Mouse (Mus musculus): ENCODE data around the gene Zfp28.
"Not testable (repeated sequence)": the region's sequence is repeated elsewhere in the genome, so short reads cannot be mapped to it uniquely, and the experiment has no call there.

Zfp28 gene

DNA sequence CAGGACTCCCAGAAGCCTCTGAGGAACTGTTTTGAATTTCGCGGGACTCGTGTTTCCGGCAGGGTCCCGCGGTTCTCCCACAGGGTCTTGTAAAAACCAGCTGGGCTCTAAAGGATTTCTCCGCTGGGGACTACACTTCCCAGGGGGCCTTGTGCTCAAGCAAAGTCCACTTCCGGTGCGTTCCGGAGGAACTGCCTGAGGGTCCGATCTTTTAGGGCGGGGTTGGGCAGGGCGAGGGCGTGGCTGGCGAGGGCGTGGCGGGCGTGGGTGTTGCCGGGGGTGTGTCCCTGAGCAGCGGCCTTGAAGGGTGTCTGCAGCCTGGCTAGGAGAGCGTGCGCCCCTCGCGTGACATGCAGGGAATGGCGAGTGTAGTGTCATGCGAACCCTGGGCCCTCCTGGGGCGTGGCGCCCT is at the start of gene Zfp28:
Gene Zfp28, plus strand, starts transcription at position 252 of the 412 bp plus-strand sequence.
- DNase-seq = peak; percentile 95

DNA sequence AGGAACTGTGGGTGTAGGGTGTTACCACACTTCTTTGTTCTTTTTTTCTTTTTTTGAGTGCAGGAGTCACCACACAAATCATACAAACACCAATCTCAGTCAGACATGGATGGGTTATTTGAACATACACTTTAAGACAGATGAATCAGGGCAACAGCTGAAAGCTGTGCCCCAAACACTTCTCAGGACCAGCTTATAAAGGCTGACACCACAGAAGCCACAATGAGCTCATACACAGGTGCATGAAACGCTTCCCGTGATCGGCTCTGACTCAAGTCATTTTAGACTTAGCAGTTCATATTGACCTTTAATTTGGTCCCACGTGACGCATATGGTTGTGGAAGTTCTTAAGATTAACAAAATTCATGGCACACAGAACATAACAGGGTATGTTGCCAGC is 43.2 kb upstream of the Zfp28 start:
- DNase-seq = no peak

DNA sequence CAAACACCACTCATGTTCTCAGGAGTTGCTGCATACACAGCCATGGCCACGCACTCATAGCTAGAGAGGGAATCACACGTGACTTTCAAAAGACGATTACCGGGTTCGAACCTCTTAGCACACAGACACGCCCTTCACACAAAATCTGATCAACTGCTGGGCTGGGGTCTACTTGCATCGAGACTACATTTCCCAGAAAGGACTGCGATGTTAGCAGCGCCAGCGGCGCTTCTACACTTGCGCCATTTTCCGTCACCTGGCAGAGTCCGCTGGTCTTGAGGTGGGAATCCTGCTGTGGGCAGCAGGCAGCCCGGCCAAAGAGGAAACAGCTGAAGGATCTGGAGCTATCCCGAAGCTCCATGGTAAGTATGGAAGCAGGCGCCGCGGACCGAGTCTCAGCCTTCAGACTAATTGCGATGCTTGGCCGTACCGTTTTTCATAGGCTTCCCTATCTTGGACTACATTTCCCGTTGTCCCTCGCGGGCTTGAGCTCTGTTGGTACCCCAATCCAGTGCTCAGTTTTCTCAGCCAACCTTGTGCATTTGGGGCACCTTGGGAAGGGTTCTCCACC is 39.5 kb upstream of the Zfp28 start, which contains the start of gene Gm3854:
Gene Gm3854, plus strand, starts transcription at position 259 of the 571 bp plus-strand sequence.
- peak; percentile 43 for DNase-seq

DNA sequence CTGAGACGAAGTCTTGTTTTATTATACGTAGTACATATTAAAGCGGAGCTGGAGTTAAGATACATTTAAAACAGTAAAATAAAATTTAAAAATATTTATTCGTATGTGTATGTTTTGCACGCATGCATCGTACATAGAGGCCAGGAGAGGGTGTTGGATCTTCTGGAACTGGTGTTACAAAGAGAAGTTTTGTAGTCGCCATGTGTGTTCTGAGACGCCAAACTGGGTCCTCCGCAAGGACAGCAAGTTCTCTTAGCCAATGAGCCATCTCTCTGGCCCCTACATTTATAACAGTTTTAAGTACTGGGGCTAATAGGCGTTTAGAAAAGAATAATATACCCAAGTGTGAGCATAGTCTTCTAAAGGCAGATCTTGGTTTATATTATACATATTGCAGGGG is 39.0 kb upstream of the Zfp28 start:
- no peak for DNase-seq

DNA sequence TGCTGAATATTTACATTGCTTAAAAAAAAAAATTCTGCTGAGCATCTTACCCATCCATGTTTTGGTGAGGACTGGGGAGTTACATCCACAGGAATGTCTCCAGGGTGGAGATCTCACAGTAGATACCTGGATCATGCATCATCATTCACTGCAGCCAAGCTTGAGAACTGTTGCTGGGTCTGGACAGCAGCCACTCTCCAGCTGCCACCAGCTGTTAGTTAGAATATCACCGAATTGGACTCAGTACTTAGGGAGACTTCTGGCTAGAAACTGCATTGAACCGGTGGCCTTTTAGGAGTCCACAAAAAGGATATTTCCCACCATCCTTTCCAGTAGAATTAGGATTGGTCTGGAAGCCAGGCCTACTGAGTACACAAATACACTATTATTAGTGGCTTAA is 25.0 kb upstream of the Zfp28 start:
- DNase-seq = no peak

DNA sequence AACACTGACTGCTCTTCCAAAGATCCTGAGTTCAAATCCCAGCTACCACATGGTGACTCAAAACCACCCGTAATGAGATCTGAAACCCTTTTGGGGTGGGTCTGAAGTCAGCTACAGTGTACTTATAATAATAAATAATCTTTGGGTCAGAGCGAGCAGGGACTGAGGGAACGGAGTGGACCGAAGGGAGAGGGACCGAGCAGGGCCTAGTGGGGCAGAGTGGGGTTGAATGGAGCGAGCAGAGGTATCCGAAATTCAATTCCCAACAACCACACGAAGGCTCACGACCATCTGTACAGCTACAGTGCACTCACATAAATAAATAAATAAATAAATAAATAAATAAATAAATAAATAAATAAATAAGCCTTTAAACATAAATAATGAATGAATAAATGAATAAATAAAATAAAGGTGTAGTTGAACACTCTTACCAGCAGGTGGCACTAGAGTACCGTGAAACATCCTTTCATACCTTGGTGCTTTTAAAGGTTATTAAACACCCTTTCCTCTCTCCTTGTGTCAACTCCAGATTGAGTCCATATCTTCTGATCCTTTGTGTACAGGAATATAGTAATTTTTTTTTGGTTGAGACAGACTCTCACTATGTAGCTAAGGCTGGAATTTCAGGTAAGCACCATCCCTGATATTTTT is 24.0 kb upstream of the Zfp28 start:
- peak; percentile 63 for DNase-seq

DNA sequence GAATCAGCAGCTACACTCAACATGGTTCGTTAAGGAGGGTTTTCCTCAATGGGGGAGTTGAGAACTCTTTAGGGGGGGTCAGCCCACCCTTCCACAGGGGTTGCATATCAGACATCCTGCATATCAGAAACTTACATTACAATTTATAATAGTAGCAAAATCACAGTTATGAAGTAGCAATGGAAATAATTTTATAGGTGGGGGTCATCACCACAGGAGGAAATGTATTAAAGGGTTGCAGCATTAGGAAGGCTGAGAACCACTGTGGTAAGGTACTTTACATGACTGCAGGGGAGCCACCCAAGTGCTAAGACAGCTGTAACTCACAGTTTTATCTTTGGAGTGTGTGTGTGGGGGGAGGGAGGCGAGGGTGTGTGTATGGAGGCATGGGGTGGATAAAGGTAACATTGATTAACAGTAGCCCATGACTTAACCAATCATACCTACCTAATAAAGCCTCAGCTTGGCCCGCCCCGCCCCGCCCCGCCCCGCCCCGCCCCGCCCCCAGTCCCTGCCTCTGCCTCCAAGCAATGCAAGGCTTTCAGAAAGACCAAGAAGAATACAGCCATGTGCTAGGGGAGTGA is 22.5 kb upstream of the Zfp28 start:
- no peak for DNase-seq

DNA sequence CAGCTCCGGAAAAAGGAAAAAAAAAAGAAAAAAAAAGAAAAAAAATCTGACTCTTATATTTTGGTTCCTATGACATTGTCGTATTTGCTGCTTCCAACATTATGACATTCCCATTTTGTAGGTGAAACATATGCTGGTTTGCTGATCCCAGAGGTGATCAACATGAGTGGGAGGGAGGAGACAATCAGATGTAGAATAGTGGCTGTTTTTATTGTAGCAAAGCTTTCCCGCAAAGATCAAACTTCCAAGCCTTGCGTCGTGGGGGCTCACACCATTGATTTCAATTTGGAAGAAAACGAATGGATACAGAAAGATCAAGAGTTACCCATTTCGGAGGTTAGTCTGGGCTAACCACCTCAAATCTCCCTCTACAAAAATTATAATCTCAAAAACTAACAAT is 21.3 kb upstream of the Zfp28 start:
- no peak for DNase-seq

DNA sequence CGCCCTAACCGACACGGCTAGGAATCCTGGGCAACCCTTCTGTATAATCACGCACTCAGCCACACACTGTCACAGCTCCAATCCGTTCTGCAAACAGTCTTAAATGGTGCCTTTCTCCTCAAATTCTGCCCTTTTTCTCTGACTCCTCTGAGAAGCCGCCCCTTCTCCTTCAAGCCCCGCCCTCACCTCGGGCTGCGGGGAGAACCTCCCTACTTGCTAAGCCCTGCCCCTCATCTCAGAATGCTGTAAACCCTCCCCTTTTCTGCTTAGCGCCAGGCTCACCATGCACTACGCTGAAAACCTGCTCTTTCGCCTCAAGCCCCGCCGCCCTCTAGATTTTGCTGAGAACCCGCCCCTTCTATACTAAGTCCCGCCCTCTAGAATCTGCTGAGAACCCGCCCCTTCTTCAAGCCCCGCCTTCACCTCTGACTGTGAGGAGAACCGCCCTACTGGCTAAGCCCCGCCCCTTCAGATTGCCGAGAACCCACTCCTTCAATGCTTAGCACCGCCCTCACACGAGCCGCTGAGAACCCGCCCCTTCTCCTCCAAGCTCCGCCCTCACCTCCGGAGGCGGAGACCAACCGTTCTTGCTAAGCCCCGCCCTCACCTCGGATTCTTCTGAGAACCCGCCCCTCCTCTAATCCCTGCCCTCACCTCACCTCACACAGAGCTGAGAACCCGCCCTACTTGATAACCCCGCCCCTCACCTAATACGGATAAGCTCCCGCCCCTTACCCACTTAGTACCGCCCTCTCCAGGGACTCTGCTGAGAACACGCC is 20.6 kb upstream of the Zfp28 start:
- DNase-seq = peak; percentile 100

DNA sequence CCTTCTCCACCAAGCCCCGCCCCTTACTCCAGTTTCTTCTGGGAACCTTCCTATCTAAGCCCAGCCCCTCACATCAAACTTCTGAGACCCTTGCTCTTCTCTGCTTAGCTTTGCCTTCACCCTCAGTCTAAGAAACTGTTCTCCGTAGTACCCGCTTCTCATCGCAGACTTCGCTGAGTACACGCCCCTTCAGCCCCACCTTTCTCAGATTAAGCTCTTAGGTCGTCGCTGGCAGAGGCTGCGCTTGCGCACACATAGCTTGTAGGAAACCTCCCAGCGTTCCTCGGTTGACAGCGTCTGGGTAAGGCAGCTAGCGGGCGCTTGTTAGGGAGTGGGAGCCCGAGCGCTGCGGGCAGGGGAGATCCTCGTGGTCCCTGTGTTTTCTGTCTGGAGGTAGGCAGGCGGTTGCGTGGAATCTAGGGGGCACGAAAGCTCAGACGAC is 20.0 kb upstream of the Zfp28 start, which contains the start of gene Zfp78:
Gene Zfp78, plus strand, starts transcription at position 234 of the 442 bp plus-strand sequence.
- DNase-seq = peak; percentile 90

DNA sequence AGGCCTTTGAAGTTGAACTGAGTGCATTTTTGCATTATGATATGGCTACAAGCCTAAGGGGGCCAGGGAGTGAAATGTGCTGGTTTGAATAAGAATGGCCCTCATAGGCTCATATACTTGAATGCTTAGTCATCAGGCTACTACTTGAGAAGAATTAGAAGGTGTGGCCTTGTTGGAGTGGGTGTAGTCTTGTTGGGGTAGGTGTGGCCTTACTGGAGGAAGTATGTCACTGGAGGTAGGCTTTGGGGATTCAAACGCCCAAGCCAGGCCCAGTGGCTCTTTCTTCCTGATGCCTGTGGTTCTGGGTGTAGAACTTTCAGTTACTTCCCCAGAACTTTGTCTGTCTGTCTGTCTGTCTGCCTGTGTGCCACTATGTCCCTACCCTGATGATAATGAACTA is 18.3 kb upstream of the Zfp28 start:
- DNase-seq = no peak

DNA sequence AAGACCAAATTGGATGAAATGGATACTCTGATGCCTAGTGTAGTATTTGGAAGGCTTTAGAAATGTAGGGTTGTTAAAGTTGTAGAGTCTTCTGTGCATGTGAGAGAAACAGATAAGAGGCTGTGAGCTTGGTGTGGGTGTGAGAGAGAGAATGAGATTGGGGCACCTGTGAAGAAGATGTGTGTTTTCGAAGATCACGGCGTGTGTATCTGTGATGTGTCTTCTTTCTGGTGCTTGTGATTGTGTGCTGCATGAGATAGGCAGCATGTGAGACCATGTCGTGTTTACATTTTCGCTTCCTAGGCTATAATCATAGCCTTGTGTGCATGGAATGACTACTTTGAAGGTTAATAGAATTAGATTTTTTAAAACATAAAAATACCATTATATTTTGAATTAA is 15.9 kb upstream of the Zfp28 start:
- DNase-seq = no peak

DNA sequence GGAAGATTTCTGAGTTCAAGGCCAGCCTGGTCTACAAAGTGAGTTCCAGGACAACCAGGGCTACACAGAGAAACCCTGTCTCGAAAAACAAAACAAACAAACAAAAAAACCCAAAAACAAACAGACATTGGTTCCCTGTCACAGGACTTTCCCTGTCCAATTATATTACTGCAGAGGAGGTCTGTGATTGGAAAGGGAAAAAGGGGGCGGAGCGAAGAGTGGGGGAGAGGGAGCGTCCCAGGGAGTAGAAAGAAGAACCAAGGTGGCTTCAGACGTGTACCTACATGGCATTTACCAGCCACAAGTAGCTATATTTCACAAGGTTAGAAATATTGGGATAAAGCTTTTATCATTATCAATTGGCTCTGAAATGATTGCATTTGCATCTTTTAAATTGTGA is 14.9 kb upstream of the Zfp28 start:
- not testable (repeated sequence) for DNase-seq

DNA sequence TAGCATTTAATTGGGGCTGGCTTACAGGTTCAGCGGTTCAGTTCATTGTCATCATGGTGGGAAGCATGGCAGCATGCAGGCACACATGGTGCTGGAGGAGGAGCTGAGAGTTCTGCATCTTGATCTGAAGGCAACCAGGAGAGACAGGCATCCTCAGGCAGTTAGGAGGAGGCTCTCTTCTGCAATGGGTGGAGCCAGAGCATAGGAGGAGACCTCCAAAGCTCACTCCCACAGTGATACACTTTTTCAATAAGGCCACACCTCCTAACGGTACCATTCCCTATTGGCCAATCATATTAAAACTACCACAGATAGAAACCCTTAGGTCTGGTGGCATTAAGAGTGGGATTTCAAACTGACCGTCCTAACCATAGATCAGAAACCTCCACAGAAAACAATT is 13.6 kb upstream of the Zfp28 start:
- no peak for DNase-seq

DNA sequence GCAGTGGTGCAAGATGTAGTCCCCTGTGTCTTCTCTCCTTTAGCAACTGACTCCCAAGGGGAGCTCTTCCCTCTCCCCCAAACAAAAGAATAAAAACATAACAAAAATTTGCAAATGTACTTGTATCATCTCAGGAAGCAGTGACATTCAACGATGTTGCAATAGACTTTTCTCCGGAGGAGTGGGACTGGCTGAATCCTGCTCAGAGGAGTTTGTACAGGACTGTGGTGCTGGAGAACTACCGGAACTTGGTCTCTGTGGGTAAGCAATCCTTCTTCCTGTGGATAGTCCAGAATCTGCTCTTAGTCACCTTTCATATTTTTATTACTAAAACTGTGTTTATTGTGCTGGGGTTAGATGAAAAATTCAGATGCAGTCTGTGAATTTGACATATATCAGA is 10.1 kb upstream of the Zfp28 start:
- DNase-seq = no peak

DNA sequence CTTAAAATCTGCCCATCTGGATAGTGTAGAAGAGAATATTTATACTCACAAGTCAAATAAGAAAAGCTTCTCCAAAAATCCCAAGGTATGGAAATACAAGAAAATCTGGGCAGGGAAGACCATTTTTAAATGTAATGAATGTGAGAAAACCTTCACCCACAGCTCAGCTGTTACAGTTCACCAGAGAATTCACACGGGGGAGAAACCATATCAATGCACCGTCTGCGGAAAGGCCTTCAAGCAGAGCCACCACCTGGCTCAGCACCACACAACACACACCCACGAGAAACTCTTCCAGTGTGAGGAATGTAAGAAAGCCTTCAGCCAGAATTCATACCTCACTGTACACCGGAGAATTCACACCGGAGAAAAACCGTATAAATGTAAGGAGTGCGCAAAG is 4.7 kb upstream of the Zfp28 start:
- no peak for DNase-seq

DNA sequence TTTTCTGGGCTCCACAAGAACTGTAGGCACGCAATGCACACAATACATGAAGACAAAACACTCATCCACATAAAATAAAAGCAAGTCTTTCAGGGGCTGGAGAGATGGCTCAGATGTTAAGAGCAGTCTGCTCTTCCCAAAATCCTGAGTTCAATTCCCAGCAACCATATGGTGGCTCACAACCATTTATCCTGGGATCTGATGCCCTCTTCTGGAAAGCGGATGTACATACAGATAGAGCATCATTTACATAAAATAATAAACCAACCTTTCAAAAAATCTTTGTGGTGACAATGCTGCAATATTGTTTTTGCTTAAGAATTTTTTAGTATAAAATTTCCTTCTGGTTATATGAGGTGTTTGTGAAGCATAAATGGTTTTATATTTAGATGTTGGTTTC is 1.7 kb upstream of the Zfp28 start:
- DNase-seq = no peak

DNA sequence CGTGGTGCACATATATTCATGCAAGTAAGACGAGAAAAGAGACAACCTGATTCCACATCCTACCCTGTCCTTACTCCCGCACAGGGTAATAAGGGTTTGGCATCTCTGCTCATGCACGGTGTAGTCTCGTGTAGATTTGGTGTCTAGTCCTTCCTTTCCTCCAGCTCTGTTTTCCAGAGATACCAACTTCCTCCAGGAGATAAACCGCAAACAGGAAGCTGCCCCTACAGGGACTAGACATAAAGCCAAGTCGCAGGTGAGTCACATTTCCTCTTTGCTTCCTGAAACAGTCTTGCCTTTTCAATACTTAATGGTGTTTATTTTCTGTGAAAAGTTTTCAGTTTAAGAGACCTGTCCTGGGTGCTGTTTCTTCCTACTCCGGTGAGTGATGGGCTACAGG is 916 bp downstream of the Zfp28 start:
- DNase-seq = no peak

DNA sequence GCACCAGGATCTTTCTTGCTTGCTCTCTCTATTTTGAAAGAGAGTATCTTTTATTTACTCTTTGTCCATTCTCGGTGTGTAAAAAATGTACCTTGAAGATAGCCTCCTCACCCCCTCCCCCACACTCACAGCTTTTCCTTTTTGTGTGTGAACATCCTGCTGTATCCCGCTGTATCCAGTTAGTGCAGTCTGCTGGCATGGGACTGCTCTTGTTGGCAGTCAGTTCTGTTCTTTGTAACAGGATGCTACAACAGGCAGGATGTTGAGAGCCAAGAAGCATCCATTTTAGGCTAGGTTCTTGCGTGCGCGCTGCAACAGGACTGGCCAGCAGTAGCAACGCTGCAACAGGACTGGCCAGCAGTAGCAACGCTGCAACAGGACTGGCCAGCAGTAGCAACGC is 3.9 kb downstream of the Zfp28 start:
- DNase-seq = peak; percentile 53

DNA sequence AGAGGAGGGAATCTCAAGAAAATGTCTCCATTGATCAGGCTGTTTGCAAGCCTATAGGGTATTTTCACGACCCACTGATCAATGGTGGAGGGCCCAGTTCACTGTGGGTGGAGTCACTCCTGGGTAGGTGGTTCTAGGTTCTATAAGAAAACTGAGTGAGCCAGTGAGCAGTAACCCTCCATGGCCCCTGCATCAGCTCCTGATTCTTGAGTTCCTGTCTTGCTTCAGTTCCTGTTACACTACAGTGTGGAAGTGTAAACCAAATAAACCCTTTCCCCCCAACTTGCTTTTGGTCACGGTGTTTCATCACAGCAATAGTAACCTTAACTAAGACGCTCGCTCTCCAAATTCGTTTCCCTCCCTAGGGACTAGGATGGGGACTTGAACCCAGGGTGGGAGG is 5.9 kb downstream of the Zfp28 start:
- DNase-seq = no peak

DNA sequence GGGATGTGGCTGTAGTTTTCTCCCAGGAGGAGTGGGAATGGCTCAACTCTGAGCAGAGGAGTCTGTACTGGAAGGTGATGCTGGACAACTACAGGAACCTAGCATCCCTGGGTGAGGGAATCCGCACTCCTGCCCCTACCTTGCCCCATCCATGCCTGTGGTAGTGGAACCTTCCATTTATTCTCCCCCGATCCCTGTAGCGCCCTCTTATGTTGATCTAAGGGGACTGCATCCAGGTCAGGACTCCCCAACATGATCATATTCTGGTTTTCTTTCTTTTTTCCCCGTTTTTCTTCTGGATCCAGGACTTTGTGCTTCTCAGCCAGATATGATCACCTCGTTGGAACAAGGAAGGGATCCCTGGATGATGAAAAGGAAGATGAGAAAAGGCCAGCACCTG is 6.4 kb downstream of the Zfp28 start:
- no peak for DNase-seq

DNA sequence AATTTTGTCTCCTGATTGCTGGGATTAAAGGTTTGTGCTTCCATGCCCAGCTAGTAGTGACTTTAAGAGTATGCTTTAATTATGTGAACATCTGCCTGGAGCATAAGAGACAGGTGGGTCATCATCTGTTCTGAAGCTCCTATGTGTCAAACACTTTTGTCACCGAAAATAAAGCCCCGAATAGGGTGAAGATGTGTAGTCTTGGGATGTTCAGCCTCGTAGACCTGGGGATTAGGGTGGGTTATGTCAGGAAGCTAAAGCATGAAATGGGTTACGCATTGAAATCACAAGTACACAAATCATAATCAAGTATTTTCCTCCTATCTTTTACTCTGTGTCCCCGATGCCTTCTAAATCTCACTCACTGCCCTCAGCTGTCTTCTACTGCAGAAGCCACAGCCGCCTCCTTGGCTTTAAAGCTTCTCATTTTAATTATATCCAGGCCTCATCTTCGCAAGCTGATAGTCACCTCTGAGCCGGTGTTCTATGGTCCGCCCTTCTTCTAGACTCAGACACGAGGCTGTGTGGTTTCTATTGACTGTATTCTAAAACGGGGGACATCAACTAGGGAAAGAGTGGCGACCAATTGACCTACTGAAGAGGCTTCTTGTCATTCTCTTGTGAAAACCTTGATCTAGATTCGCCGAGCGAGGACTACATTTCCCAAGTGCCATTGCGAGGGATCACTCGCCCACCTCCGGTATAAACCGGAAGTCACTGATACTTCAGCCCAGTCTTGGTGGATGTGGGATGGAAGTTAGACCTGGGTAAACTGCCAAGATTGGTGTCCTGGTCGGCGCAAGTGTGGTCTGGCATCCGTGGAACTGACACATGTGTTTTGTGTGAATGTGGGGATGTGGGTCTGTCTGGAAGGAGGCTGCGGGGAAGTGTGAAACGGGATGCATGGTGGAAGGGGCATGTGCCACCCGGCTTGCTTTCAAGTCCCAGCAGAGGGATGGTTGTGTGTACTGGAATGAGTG is 15.2 kb downstream of the Zfp28 start, which contains the start of gene Smim17:
Gene Smim17, plus strand, starts transcription at position 720 of the 980 bp plus-strand sequence.
- peak; percentile 50 for DNase-seq

All from lung, postnatal 36 days (tissue).